Mouse (Mus musculus) brown adipose tissue, adult 24 weeks (tissue): ENCODE results near the gene Napsa. TPM values are rescaled to one million over a fixed set of nuclear protein-coding genes. Genes with fewer than 3 reads are reported as not detected.
A peak's percentile ranks its signal among the peaks of the same experiment; 100 is the strongest.

Source experiments
- H3K27ac ChIP-seq: fragments of 200-500 bp; replicated peaks from 2 replicates; pipeline ENCODE4 v1.5.1; 2012; ENCODE audit warnings: low read depth, mild to moderate bottlenecking, low read length
- H3K4me1 ChIP-seq: fragments of 200-500 bp; 2 replicates; pipeline ENCODE4 v1.6.1; 2012; ENCODE audit warnings: low read length, mixed read lengths; ENCODE audit not compliant: control insufficient read depth, insufficient read depth, insufficient read length
- H3K4me3 ChIP-seq: fragments of 200-500 bp; 2 replicates; pipeline ENCODE4 v1.5.1; 2012; ENCODE audit warnings: low read depth, mild to moderate bottlenecking, low read length, moderate library complexity; ENCODE audit not compliant: insufficient read depth
- polyA plus RNA-seq: library from polyadenylated mRNA; stranded (reverse); fragments of >200 nt; gene quantifications from 2 replicates; pipeline ENCODE4 v1.2.4, GENCODE M21; 2012; ENCODE audit not compliant: missing spikeins, insufficient read depth, insufficient read length

The Napsa gene
- polyA plus RNA-seq, 1 experiment, result not detected

GRCm38 (mm10) chr7:44551301-44551700 lies 20.9 kb upstream of the Napsa start:
- no peak overlapping the region for H3K27ac ChIP-seq
- H3K4me3 ChIP-seq, result no peak overlapping the region

GRCm38 (mm10) chr7:44551731-44552130 lies 20.4 kb upstream of the Napsa start:
- no peak overlapping the region for H3K27ac ChIP-seq
- no peak overlapping the region for H3K4me3 ChIP-seq
- peaks cover 8% of the 10 kb centered on the region; the same call in 1 of the 2 replicates for H3K4me1 ChIP-seq

More at GRCm38 (mm10) chr7:44551301-44551700, 20.9 kb upstream of the Napsa start:
- H3K4me1 ChIP-seq, result peaks cover 8% of the 10 kb centered on the region; the same call in 1 of the 2 replicates

- Histone ChIP-seq H3K4me3 (peak overlapping the region; percentile 99; the same call in 1 of the 2 replicates), H3K27ac (no peak overlapping the region), H3K4me1 (peaks cover 8% of the 10 kb centered on the region; the same call in 1 of the 2 replicates)
These were observed 19.9 kb upstream of the Napsa start for GRCm38 (mm10) chr7:44552141-44552908.

GRCm38 (mm10) chr7:44553196-44553764 lies 18.9 kb upstream of the Napsa start:
- Histone ChIP-seq H3K4me3 (peak overlapping the region; percentile 99), H3K27ac (peak overlapping the region; percentile 95), H3K4me1 (0 out of 2 replicates have a peak, but pooled peaks cover 3% of the 10 kb centered on the region)

- Histone ChIP-seq H3K4me3 (peak within 1 kb of the TSS; percentile 99), H3K27ac (peak within 1 kb of the TSS; percentile 95), H3K4me1 (0 out of 2 replicates have a peak, but pooled peaks cover 3% of the 10 kb centered on the region)
These were observed 18.4 kb upstream of the Napsa start, which contains the start of gene Nr1h2 for GRCm38 (mm10) chr7:44553826-44554225. Gene Nr1h2, minus strand, starts transcription at chr7:44553951.

GRCm38 (mm10) chr7:44557629-44558028 lies 14.6 kb upstream of the Napsa start:
- Histone ChIP-seq H3K4me1 (0 out of 2 replicates have a peak, but pooled peaks cover 3% of the 10 kb centered on the region), H3K4me3 (no peak overlapping the region), H3K27ac (no peak overlapping the region)

- H3K4me1 ChIP-seq, result no peaks in the 10 kb centered on the region
- no peak overlapping the region for H3K4me3 ChIP-seq
- H3K27ac ChIP-seq, result no peak overlapping the region
These were observed 11.5 kb upstream of the Napsa start for GRCm38 (mm10) chr7:44560435-44561400.

GRCm38 (mm10) chr7:44563284-44563683 lies 8.9 kb upstream of the Napsa start:
- no peak overlapping the region for H3K27ac ChIP-seq
- H3K4me1 ChIP-seq, result no peaks in the 10 kb centered on the region

GRCm38 (mm10) chr7:44564486-44564885 lies 7.7 kb upstream of the Napsa start:
- Histone ChIP-seq H3K27ac (no peak overlapping the region), H3K4me1 (no peaks in the 10 kb centered on the region), H3K4me3 (no peak overlapping the region)

More at GRCm38 (mm10) chr7:44563284-44563683, 8.9 kb upstream of the Napsa start:
- no peak overlapping the region for H3K4me3 ChIP-seq

GRCm38 (mm10) chr7:44565414-44565813 lies 6.8 kb upstream of the Napsa start:
- Histone ChIP-seq H3K4me3 (no peak overlapping the region), H3K27ac (no peak overlapping the region), H3K4me1 (no peaks in the 10 kb centered on the region)

GRCm38 (mm10) chr7:44568803-44569202 lies 3.4 kb upstream of the Napsa start:
- H3K27ac ChIP-seq, result no peak overlapping the region
- no peak overlapping the region for H3K4me3 ChIP-seq
- H3K4me1 ChIP-seq, result no peaks in the 10 kb centered on the region

- Histone ChIP-seq H3K27ac (no peak overlapping the region), H3K4me1 (no peaks in the 10 kb centered on the region)
These were observed 1.2 kb upstream of the Napsa start for GRCm38 (mm10) chr7:44570989-44571388.

GRCm38 (mm10) chr7:44571811-44572210 lies 369 bp upstream of the Napsa start:
- Histone ChIP-seq H3K27ac (no peak overlapping the region), H3K4me3 (no peak overlapping the region), H3K4me1 (no peaks in the 10 kb centered on the region)

More at GRCm38 (mm10) chr7:44570989-44571388, 1.2 kb upstream of the Napsa start:
- no peak overlapping the region for H3K4me3 ChIP-seq

GRCm38 (mm10) chr7:44572956-44573484 lies 840 bp downstream of the Napsa start:
- no peak overlapping the region for H3K27ac ChIP-seq
- no peak overlapping the region for H3K4me3 ChIP-seq
- H3K4me1 ChIP-seq, result no peaks in the 10 kb centered on the region
